Mouse (Mus musculus) ES-Bruce4 (cell line): ENCODE results near the gene Prss57. TPM values are rescaled to one million over a fixed set of nuclear protein-coding genes. Genes with fewer than 3 reads are reported as not detected.

ENCODE experiments used
- H3K27ac ChIP-seq: 2 replicates; pipeline ENCODE4 v1.5.1; 2012; ENCODE audit warnings: low read length, inconsistent platforms; ENCODE audit not compliant: insufficient read depth
- H3K27me3 ChIP-seq: 2 replicates; pipeline ENCODE4 v1.6.1; 2012; ENCODE audit warnings: mild to moderate bottlenecking, low read length, inconsistent platforms; ENCODE audit not compliant: control insufficient read depth, poor library complexity, insufficient read depth, severe bottlenecking
- H3K36me3 ChIP-seq: 2 replicates; pipeline ENCODE4 v1.6.1; 2012; ENCODE audit warnings: inconsistent platforms, mild to moderate bottlenecking, low read length, moderate library complexity; ENCODE audit not compliant: control insufficient read depth, poor library complexity, insufficient read depth, severe bottlenecking
- H3K4me1 ChIP-seq: one replicate; pipeline ENCODE4 v1.8.1; 2011; ENCODE audit warnings: low read length; ENCODE audit not compliant: control insufficient read depth, insufficient read depth
- H3K4me3 ChIP-seq: 2 replicates; pipeline ENCODE4 v1.5.1; 2011; ENCODE audit warnings: low read depth, mild to moderate bottlenecking, low read length
- H3K9ac ChIP-seq: 2 replicates; pipeline ENCODE4 v1.6.1; 2012; ENCODE audit warnings: low read depth, mild to moderate bottlenecking, inconsistent platforms; ENCODE audit not compliant: poor library complexity, severe bottlenecking
- H3K9me3 ChIP-seq: replicated peaks from 2 replicates; pipeline ENCODE4 v1.6.1; 2012; ENCODE audit warnings: mild to moderate bottlenecking, low read length, inconsistent platforms; ENCODE audit not compliant: control insufficient read depth, poor library complexity, insufficient read depth, severe bottlenecking
- CTCF ChIP-seq: IDR thresholded peaks from one replicate; pipeline ENCODE4 v1.8.1; 2011; ENCODE audit warnings: low read depth, low read length
- EP300 ChIP-seq: IDR thresholded peaks from 2 replicates; pipeline ENCODE4 v1.6.1; 2011; ENCODE audit warnings: low read depth, low read length; ENCODE audit not compliant: insufficient read depth
- POLR2A ChIP-seq: IDR thresholded peaks from one replicate; pipeline ENCODE4 v1.8.1; 2011; ENCODE audit warnings: low read length; ENCODE audit not compliant: insufficient read depth
- polyA plus RNA-seq: library from polyadenylated mRNA; stranded (reverse); fragments of >200 nt; gene quantifications from 2 replicates; pipeline ENCODE4 v1.2.4, GENCODE M21; 2011; ENCODE audit warnings: low read depth; ENCODE audit not compliant: missing spikeins, insufficient read depth, insufficient read length

Gene Prss57
- polyA plus RNA-seq, 1 experiment, result not detected

DNA sequence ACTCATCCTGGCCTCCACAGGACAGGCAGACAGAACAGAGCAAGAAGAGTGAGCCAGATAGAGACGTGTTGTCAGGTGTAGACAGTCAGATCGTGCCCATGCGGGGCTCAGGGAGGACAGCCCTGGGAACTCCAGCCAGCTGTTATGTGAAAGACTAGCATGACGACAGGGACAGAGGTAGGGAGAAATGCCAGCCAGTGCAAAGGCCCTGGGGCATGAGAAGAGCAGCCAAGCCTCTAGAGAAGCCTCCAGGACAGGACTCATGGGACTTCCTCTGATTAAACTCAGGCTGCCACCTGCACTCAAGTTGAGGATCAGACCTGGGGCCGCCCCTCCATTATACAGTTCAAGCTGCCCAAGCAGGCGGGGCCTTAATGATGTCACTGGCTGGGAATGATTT lies 42.3 kb downstream of the Prss57 start:
- H3K36me3 ChIP-seq, result no peaks in the 10 kb centered on the region
- no peak overlapping the region for H3K9ac ChIP-seq
- TF ChIP-seq CTCF, result no peak
- TF ChIP-seq EP300, result no peak
- no peak for TF ChIP-seq POLR2A
- H3K27me3 ChIP-seq, result no peaks in the 10 kb centered on the region
- H3K9me3 ChIP-seq, result no peaks in the 10 kb centered on the region
- H3K4me1 ChIP-seq, result no peaks in the 10 kb centered on the region
- H3K27ac ChIP-seq, result no peak overlapping the region
- H3K4me3 ChIP-seq, result no peak overlapping the region

GRCm38 (mm10) chr10:79746774-79747151 lies 44.0 kb downstream of the Prss57 start:
- peaks cover 6% of the 10 kb centered on the region for H3K9me3 ChIP-seq
- no peak for TF ChIP-seq POLR2A
- no peak for TF ChIP-seq CTCF
- no peak for TF ChIP-seq EP300
- peak overlapping the region; percentile 47; the same call in 1 of the 2 replicates for H3K4me3 ChIP-seq
- no peaks in the 10 kb centered on the region for H3K4me1 ChIP-seq
- H3K27me3 ChIP-seq, result no peaks in the 10 kb centered on the region
- peak overlapping the region; percentile 52 for H3K27ac ChIP-seq
- H3K9ac ChIP-seq, result 0 out of 2 replicates have a peak overlapping the region, but pooled peaks have one; percentile 39
- peaks cover 13% of the 10 kb centered on the region for H3K36me3 ChIP-seq

DNA sequence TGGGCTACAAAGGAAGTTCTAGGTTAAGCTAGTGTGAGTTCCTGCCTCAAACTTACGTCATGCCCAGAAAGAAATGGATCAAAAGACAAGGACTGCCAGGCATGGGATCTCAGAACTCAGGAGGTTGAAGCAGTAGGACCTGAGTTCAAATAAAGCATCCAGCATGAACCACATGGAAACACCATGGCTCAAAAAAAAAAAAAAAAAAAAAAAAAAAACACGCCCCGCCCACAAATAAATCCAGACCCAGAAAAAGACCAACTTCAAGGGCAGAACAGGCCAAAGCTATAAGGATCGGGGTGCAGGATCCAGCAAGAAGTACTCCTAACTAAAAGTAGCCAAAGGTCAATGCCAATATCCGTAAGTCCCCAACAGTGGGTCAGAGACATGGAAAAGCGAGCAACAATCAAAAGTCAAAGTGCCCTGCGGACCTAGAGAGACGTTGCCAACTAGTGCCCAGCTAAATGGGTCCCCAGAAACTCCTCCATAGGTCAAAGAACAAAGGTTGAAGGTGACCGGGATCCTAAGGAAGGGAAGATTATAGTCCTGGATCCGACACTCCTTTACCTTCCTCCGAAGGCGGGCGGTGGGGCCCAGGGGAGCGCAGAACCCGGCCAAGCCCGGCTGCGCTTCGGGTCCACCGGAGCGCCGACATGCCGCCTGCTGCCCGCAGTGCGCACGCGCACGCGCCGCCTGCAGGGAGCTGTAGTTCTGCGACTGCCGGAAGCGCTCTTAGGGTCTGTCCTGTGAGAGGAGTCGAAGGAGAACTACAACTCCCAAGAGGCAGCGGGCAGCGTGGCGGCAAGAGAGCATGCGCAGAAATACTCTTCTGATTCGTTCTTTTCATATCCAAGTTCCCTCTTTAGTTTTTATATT lies 44.6 kb downstream of the Prss57 start, which contains the start of gene Polrmt:
Polrmt (minus strand) TSS at position 684 of the 876 bp plus-strand sequence.
- H3K27ac ChIP-seq, result peak within 1 kb of the TSS; percentile 52
- TF ChIP-seq POLR2A (peak; percentile 34), EP300 (no peak)

GRCm38 (mm10) chr10:79745411-79745810 lies 45.4 kb downstream of the Prss57 start:
- Histone ChIP-seq H3K4me1 (no peaks in the 10 kb centered on the region), H3K27me3 (no peaks in the 10 kb centered on the region), H3K36me3 (peaks cover 26% of the 10 kb centered on the region), H3K4me3 (no peak overlapping the region), H3K9me3 (peaks cover 19% of the 10 kb centered on the region), H3K27ac (no peak overlapping the region), H3K9ac (0 out of 2 replicates have a peak overlapping the region, but pooled peaks have one; percentile 90)
- no peak for TF ChIP-seq POLR2A
- TF ChIP-seq CTCF, result no peak
- no peak for TF ChIP-seq EP300

More for the DNA sequence above, 44.6 kb downstream of the Prss57 start, which contains the start of gene Polrmt:
- Histone ChIP-seq H3K36me3 (peaks cover 19% of the 10 kb centered on the region), H3K4me1 (no peaks in the 10 kb centered on the region), H3K9me3 (peaks cover 12% of the 10 kb centered on the region), H3K4me3 (peak within 1 kb of the TSS; percentile 94), H3K27me3 (no peaks in the 10 kb centered on the region), H3K9ac (peak within 1 kb of the TSS; percentile 90)

DNA sequence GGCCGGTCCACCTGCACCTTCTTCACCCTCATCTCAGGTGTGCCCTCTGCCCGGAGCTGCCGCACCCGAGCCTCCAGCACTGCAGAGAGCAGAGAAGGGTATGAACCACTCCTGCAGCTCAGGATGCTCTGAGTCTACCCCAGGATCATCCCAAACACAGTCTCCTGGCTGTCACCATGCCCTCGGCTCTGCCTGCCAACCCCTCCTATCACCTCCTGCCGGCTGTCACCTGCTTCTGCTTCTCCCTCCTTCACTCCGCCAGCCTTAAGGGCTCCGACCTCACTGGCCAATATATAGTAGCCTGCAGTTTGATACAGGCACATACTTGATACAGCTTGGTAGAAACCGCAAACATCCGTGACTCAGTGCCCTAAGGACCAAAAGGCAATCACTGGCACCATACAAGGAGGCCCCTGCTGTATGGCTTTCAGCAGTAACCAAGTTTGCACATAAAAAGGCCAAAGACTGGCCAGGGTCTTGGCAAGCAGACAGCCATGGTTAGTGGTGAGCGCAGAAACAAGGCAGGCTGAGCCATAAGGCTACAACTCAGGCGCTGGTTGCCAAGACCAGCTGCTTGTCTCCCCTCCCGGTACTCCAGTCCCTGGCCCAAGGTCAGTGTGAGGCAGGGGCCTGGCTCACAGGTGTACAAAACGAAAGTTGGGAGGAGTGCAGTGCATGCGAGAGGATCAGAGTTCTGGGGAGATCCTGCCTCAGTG lies 47.0 kb downstream of the Prss57 start:
- Histone ChIP-seq H3K4me3 (no peak overlapping the region), H3K9ac (no peak overlapping the region), H3K9me3 (peaks cover 35% of the 10 kb centered on the region), H3K27ac (no peak overlapping the region), H3K4me1 (no peaks in the 10 kb centered on the region), H3K27me3 (no peaks in the 10 kb centered on the region), H3K36me3 (peaks cover 38% of the 10 kb centered on the region)
- no peak for TF ChIP-seq POLR2A
- no peak for TF ChIP-seq CTCF
- no peak for TF ChIP-seq EP300
